Mouse (Mus musculus) hindbrain, embryonic 13.5 days (tissue): ENCODE measurements around the gene Smim14. TPM values are rescaled to one million over a fixed set of nuclear protein-coding genes. Genes with fewer than 3 reads are reported as not detected.

Source experiments
- ATAC-seq: fragments of 200-750 bp; cut with Nextera tagmentation; 2 replicates; pipeline ENCODE4 v1.8.0; 2017; ENCODE audit warnings: moderate TSS enrichment; ENCODE audit not compliant: low FRiP score
- H3K27ac ChIP-seq: fragments of 300-500 bp; sonication (generic); 2 replicates; pipeline ENCODE4 v1.5.1; 2015; ENCODE audit warnings: inconsistent platforms, mild to moderate bottlenecking, moderate library complexity
- H3K27me3 ChIP-seq: fragments of 300-500 bp; sonication (generic); 2 replicates; pipeline ENCODE4 v1.6.1; 2015; ENCODE audit warnings: mild to moderate bottlenecking, inconsistent platforms
- H3K36me3 ChIP-seq: fragments of 300-500 bp; sonication (generic); 2 replicates; pipeline ENCODE4 v1.6.1; 2015; ENCODE audit warnings: mild to moderate bottlenecking, inconsistent platforms
- H3K4me1 ChIP-seq: fragments of 300-500 bp; sonication (generic); replicated peaks from 2 replicates; pipeline ENCODE4 v1.6.1; 2015; ENCODE audit warnings: inconsistent platforms
- H3K4me2 ChIP-seq: fragments of 300-500 bp; sonication (generic); 2 replicates; pipeline ENCODE4 v1.6.1; 2015; ENCODE audit warnings: inconsistent platforms, mild to moderate bottlenecking, moderate library complexity
- H3K4me3 ChIP-seq: fragments of 300-500 bp; sonication (generic); 2 replicates; pipeline ENCODE4 v1.5.1; 2015; ENCODE audit warnings: mild to moderate bottlenecking, inconsistent platforms
- H3K9ac ChIP-seq: fragments of 300-500 bp; sonication (generic); 2 replicates; pipeline ENCODE4 v1.6.1; 2015; ENCODE audit warnings: mild to moderate bottlenecking, inconsistent platforms
- H3K9me3 ChIP-seq: fragments of 300-500 bp; sonication (generic); 2 replicates; pipeline ENCODE4 v1.6.1; 2016; ENCODE audit warnings: inconsistent platforms
- WGBS: fragments of 180-500 bp; shearing (Covaris S2); methylation state at CpG from one replicate; pipeline ENCODE4 v1.1.7; 2015; 5-methylcytosine and 5-hydroxymethylcytosine counted together
- polyA plus RNA-seq: library from polyadenylated mRNA; unstranded; fragments of >200 nt; fragmentation: Nextera tagmentation; extraction: Ambion mirVana; gene quantifications from 2 replicates; pipeline ENCODE4 v1.2.1, GENCODE M21; 2015

Gene Smim14
- polyA plus RNA-seq: 189 and 195 TPM in 2 replicates

DNA sequence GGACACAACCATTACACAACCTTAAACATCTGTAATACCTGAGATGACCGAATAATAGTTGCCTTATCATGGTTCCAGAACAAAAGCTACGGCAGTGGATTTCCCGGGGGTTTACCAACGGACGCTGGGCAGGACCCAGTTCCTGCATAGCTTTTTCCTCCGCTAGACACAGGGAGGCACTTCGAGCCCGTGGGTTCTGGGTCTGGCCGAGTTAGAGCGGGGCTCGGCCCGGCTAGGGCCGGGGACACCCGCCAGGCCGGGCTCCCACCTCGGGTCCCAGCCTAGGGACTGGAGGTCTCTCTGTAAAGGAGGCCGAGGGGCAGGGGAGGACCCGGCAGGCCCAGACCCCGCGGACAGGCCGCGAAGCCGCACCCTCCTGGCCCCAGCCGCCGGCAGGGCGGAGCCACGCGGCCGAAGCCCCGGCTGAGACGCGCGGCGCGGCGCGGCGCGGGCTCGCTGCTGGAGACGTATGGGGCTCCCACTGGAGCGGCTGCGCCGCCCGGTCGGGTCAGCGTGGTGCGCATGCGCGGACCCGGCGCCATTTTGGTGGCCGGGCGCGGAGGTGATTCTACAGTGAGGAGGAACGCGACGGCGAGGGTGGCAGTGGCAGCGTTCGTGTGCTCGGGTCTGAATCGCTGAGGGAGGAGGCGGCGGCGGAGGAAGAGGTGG, at the start of gene Smim14, which contains the start of gene Ube2k:
TSS of gene Smim14 (minus strand) at position 434 of the 669 bp plus-strand sequence.
TSS of gene Ube2k (plus strand) at position 483 of the 669 bp plus-strand sequence.
- Histone ChIP-seq H3K9ac (peak within 1 kb of the TSS; percentile 96), H3K4me2 (peak within 1 kb of the TSS; percentile 74), H3K27ac (peak within 1 kb of the TSS; percentile 99), H3K4me1 (peaks cover 18% of the 10 kb centered on the region), H3K4me3 (peak within 1 kb of the TSS; percentile 89), H3K27me3 (no peaks in the 10 kb centered on the region), H3K36me3 (no peaks in the 10 kb centered on the region), H3K9me3 (no peaks in the 10 kb centered on the region)
- peak; percentile 95 for ATAC-seq
- under 1% methylated on average over 66 of the region's 66 CpGs for WGBS

DNA sequence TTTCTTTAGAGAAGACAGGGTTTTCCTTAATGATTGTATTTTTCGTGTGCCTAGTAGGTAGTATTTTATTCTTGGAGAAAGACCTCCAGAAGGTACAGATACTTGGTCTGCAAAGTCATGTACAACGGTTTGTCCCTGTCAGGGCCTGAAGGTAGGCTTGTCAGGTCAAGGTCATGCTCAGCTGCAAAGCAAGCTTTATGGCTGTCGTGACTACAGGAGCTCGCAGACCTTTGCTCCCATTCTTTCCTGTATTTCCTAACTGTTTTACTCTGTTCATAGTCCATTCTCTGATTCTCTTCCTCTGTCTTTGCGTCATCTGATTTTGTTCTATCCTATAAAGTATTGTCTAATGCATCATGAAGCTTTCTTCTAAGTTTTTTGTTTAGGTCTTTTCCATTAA, 49.3 kb upstream of the Smim14 start:
- WGBS: 93% methylated on average over 5 of the region's 5 CpGs

DNA sequence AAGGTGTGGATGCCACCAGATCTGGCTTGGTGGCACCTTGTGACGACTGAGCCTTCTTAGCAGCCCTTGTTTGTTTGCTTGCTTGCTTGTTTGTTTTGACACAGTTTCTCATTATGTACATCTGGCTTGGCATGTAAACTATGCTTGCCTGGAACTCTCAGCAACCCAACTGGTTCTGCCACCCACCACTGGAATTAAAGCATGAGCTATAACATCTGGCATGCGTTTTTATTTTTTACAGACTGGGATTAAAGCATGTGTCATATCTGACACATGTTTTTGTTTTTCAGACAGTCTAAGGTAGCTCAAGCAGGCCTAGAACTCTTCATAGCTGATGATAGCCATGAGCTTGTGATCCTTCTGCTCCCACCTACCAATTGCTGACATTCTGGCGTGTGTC, 41.6 kb upstream of the Smim14 start:
- Histone ChIP-seq H3K9me3 (no peaks in the 10 kb centered on the region), H3K4me3 (no peak overlapping the region), H3K4me2 (no peak overlapping the region), H3K36me3 (peaks cover 14% of the 10 kb centered on the region; the same call in 1 of the 2 replicates), H3K9ac (no peak overlapping the region), H3K27me3 (no peaks in the 10 kb centered on the region), H3K27ac (no peak overlapping the region), H3K4me1 (no peaks in the 10 kb centered on the region)
- 88% methylated on average over 3 of the region's 3 CpGs for WGBS
- ATAC-seq: no peak

More for the DNA sequence above, 49.3 kb upstream of the Smim14 start:
- Histone ChIP-seq H3K27ac (no peak overlapping the region), H3K9ac (no peak overlapping the region), H3K9me3 (no peaks in the 10 kb centered on the region), H3K4me3 (no peak overlapping the region), H3K36me3 (peaks cover 25% of the 10 kb centered on the region), H3K4me1 (no peaks in the 10 kb centered on the region), H3K27me3 (no peaks in the 10 kb centered on the region), H3K4me2 (no peak overlapping the region)
- no peak for ATAC-seq

DNA sequence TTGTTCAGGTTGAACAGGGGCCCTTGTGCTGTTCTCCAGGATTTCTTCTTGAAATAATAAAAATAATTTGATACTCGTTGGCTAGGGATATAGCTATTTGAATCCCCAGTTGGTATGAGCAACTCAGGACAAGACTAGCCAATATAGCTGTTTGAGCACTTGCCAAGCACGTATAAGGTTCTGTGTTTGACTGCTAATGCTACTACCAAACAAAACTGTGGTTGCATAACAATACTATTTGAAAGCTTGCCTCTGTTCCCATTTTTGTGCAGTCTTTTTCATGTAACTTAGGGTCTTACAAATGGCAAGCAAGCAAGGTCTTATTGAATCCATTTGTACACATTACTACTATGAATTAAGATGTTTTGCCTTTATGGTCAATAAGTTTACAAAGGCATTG, 38.9 kb upstream of the Smim14 start:
- Histone ChIP-seq H3K4me1 (no peaks in the 10 kb centered on the region), H3K4me2 (no peak overlapping the region), H3K9me3 (no peaks in the 10 kb centered on the region), H3K4me3 (no peak overlapping the region), H3K27ac (no peak overlapping the region), H3K27me3 (no peaks in the 10 kb centered on the region), H3K36me3 (peaks cover 8% of the 10 kb centered on the region), H3K9ac (no peak overlapping the region)
- ATAC-seq: no peak
- 85% methylated on average over 2 of the region's 2 CpGs for WGBS

DNA sequence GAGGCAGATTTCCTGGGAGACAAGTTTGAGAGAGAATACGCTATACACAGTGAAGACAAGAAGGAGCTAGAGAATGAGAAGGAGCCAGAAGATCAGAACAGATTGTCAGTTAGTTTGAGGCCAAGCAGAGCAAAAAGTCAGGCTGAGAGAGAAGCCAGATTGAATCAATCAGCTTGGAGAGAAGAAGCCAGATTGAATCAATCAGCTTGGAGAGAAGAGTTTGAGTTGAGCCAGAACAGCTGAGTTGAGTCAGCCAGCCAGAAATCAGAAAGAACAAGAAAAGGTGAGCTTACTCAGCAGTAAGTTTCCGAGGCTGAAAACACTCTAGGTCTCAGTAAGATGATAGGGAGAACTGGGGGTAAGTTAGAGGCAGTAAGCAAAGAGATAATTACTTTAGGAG, 37.9 kb upstream of the Smim14 start:
- Histone ChIP-seq H3K9me3 (no peaks in the 10 kb centered on the region), H3K36me3 (peaks cover 8% of the 10 kb centered on the region), H3K27me3 (no peaks in the 10 kb centered on the region), H3K27ac (no peak overlapping the region), H3K4me2 (no peak overlapping the region), H3K4me1 (no peaks in the 10 kb centered on the region), H3K9ac (no peak overlapping the region), H3K4me3 (no peak overlapping the region)
- 90% methylated on average over 2 of the region's 2 CpGs for WGBS
- ATAC-seq: no peak

DNA sequence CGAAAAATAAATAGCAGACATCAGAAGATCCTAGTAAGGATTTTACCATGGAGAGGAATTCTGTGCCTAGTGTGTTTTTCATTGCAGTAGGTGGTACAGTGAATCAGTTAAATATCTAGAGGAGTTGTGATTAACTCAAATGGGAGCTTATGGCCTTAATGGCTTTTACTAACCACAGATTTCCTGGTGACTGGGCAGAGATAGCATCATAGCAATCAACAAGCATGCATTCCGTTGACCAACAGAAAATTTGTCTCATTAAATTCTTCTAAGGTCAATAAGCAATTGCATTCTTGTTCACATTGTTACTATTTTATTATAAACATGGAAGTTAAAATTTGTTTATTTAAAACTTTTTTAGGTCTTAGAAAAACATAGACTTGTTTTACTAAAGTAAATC, 28.5 kb upstream of the Smim14 start:
- Histone ChIP-seq H3K4me1 (peaks cover 12% of the 10 kb centered on the region), H3K36me3 (peaks cover 13% of the 10 kb centered on the region), H3K4me2 (no peak overlapping the region), H3K4me3 (no peak overlapping the region), H3K27ac (no peak overlapping the region), H3K9ac (no peak overlapping the region), H3K9me3 (no peaks in the 10 kb centered on the region), H3K27me3 (no peaks in the 10 kb centered on the region)
- 92% methylated on average over 2 of the region's 2 CpGs for WGBS
- ATAC-seq: no peak

DNA sequence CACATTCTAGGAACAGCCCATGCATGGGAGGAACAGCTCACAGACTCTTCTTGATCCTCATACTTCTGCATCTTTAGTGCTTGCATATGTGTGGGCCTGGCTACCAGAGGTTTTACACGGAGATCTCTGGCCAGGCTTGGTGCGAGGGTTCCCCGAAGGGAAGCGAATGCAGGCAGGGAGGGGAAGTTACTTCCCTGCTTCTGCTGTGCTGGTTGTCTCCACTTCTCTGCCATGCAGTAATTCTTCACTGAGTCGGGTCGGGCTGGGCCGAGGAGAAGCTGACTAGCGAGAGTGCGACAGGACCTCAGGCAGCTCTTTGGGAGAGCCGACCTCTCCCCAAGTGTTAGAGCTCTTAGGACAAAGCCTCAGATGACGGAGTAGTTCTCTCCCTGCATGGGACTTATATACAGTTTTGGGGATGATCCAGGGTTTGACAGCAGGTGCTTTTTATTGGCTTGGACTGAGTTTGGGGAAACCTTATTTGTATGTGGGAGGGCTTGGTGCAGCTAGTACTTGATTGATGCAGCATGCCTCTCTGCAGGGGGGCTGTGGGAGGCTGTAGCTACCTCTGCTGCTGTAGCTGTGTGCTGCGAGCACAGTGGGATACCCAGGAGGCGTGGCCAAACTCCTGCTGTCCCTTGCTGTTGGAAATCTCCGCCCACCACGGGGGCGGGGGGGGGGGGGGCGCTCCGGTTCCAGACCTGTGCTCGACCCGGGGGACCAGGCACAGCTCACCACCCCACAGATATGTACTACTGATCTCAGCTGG, 24.3 kb upstream of the Smim14 start:
- Histone ChIP-seq H3K9me3 (no peaks in the 10 kb centered on the region), H3K4me3 (no peak overlapping the region), H3K27ac (peak overlapping the region; percentile 60; the same call in 1 of the 2 replicates), H3K4me2 (no peak overlapping the region), H3K4me1 (peaks cover 13% of the 10 kb centered on the region), H3K9ac (no peak overlapping the region), H3K27me3 (no peaks in the 10 kb centered on the region), H3K36me3 (no peaks in the 10 kb centered on the region)
- no peak for ATAC-seq
- WGBS: 25% methylated on average over 19 of the region's 20 CpGs

DNA sequence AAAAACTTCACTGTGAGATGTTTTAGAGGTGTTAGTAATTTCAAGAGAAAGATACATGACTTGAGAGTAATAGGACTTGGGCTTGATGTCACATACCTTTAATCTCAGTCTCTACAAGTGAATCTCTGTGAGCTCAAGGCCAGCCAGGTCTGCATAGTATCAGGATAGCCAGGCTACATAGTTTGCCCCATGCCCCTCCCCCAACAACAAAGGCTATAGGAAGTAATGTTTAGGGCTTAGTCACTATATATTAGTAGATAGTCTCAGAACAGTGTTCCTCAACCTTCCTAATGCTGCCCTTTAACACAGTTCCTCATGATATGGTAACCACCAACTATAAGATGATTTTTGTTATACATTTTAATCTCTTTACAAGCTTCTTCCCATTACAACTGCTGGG, 20.1 kb upstream of the Smim14 start:
- no peak for ATAC-seq
- Histone ChIP-seq H3K36me3 (no peaks in the 10 kb centered on the region), H3K9ac (no peak overlapping the region), H3K4me3 (no peak overlapping the region), H3K27me3 (no peaks in the 10 kb centered on the region), H3K27ac (no peak overlapping the region), H3K4me2 (no peak overlapping the region), H3K4me1 (peaks cover 13% of the 10 kb centered on the region), H3K9me3 (no peaks in the 10 kb centered on the region)

DNA sequence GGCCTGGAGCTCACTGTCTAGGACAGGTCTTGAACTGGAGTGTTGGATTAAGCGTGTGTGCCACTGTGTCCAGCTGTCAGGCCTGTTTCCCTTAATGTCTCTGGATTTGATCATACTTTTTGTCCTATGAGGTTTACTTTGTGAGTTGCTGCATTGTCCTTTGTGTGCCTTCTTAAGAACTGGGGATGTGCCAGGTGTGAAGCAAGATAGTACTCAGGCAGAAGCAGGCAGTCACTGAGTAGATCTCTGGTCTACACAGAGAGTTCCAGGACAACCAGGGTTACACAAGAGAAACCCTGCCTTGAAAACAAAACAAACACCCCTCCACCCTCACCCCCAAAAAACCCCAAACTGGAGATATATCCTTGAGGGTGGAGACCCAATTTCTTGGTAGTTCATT, 12.7 kb upstream of the Smim14 start:
- H3K4me1 ChIP-seq: 0 out of 2 replicates have a peak, but pooled peaks cover 5% of the 10 kb centered on the region
- no peak overlapping the region for H3K4me3 ChIP-seq
- no peak for ATAC-seq
- H3K27me3 ChIP-seq: no peaks in the 10 kb centered on the region
- no peak overlapping the region for H3K4me2 ChIP-seq
- no peaks in the 10 kb centered on the region for H3K9me3 ChIP-seq
- H3K27ac ChIP-seq: no peak overlapping the region
- H3K9ac ChIP-seq: no peak overlapping the region
- WGBS: 95% methylated on average over 1 of the region's 1 CpGs
- H3K36me3 ChIP-seq: no peaks in the 10 kb centered on the region

DNA sequence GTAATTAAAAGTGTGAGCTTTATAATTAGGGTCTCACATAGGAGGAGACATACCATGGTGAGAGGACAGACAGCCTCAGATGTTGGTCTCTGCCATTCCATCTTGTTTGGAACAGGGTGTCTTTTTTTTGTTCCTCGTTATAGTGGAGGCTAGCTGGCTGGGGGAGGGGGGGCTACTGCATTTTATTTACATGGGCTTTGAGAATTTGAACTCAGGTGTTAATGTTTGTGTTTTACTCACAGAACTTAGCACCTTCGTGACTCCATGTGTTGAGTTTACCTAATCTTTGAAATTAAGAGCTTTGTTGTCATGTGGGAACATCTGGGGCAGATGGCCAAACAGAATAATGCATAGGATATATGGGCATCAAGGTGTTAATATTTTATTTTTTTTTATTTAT, 7.6 kb upstream of the Smim14 start:
- 86% methylated on average over 2 of the region's 2 CpGs for WGBS
- Histone ChIP-seq H3K4me2 (no peak overlapping the region), H3K4me3 (no peak overlapping the region), H3K9me3 (no peaks in the 10 kb centered on the region), H3K36me3 (no peaks in the 10 kb centered on the region), H3K4me1 (peaks cover 13% of the 10 kb centered on the region), H3K27ac (no peak overlapping the region), H3K9ac (no peak overlapping the region), H3K27me3 (no peaks in the 10 kb centered on the region)
- ATAC-seq: no peak

DNA sequence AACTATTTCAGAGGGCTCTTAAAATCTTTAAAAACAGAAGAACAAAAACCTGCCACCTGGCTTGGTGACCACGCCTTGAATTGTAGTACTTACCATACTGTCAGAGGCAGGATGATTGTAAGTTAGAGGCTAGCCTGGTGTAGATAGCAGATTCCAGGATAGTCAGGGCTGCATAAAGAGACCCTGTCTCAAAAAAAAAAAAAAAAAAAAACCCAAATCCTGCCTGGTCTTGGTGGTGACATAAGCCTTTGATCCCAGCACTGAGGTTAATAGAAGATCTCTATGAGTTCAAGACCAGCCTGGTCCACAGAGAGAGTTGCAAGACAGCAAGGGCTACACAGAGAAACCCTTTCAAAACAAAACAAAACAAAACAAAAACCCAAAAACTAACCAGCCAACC, 6.5 kb upstream of the Smim14 start:
- ATAC-seq: no peak
- H3K27me3 ChIP-seq: no peaks in the 10 kb centered on the region
- H3K9ac ChIP-seq: no peak overlapping the region
- no peak overlapping the region for H3K4me3 ChIP-seq
- peaks cover 20% of the 10 kb centered on the region for H3K4me1 ChIP-seq
- WGBS: 97% methylated on average over 1 of the region's 1 CpGs
- H3K9me3 ChIP-seq: no peaks in the 10 kb centered on the region
- H3K27ac ChIP-seq: no peak overlapping the region
- no peak overlapping the region for H3K4me2 ChIP-seq
- no peaks in the 10 kb centered on the region for H3K36me3 ChIP-seq

DNA sequence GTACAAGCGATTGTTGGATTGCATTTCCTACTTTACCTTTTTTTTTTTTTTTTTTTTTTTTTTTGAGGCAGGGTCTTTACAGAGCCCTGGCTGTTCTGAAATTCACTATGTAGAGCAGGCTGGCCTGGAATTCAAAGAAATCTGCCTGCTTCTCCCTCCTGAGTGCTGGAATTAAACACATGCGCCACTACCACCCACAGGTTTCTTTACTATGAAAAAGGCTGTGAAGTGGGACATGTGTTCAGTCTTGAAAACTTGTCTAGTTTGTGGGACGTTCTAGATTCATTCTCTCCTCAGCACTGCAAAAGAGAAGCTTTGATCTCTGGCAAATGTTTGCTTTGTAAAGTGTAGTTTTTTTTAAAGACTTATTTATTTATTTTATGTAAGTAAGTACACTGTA, 4.9 kb upstream of the Smim14 start:
- ATAC-seq: no peak
- H3K4me3 ChIP-seq: no peak overlapping the region
- 91% methylated on average over 3 of the region's 3 CpGs for WGBS

DNA sequence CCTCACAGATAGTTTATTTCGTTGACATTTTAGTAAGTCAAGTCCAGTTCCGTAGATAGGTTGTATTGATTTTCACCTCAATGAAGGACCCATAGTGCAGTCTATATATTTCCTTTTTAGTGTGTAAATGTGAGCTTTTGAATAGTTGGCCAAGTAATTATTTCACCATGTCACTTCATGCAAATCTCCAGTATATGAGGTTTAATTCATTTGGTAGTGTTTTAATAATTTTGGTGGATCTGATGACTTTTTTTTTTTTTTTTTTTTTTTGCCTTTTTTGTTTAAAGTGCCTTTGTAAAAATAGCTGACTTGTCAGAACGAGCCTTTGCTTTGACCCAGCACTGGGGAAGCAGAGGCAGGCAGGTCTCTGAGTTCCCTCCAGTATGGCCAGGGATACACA, 2.8 kb upstream of the Smim14 start:
- H3K36me3 ChIP-seq: no peaks in the 10 kb centered on the region
- H3K9ac ChIP-seq: no peak overlapping the region
- H3K4me3 ChIP-seq: no peak overlapping the region
- no peak for ATAC-seq
- WGBS: 95% methylated on average over 3 of the region's 3 CpGs
- no peaks in the 10 kb centered on the region for H3K9me3 ChIP-seq
- H3K27ac ChIP-seq: no peak overlapping the region
- H3K4me2 ChIP-seq: no peak overlapping the region
- peaks cover 27% of the 10 kb centered on the region for H3K4me1 ChIP-seq
- no peaks in the 10 kb centered on the region for H3K27me3 ChIP-seq

More for the DNA sequence above, 4.9 kb upstream of the Smim14 start:
- H3K9ac ChIP-seq: no peak overlapping the region
- H3K4me1 ChIP-seq: peaks cover 20% of the 10 kb centered on the region
- no peak overlapping the region for H3K4me2 ChIP-seq
- H3K27me3 ChIP-seq: no peaks in the 10 kb centered on the region
- no peaks in the 10 kb centered on the region for H3K36me3 ChIP-seq
- no peak overlapping the region for H3K27ac ChIP-seq
- H3K9me3 ChIP-seq: no peaks in the 10 kb centered on the region
